Mouse (Mus musculus) liver, postnatal 0 days (tissue): ENCODE measurements at regions not wholly inside any gene's neighbourhood (a gene's known extent, or its start where the extent isn't known, plus 50 kb on each side); places are given as distances from the start of the nearest gene placed in this dataset.

Source experiments
- CTCF ChIP-seq: sonication (generic); IDR thresholded peaks from 2 replicates; pipeline ENCODE4 v1.5.1; 2016; ENCODE audit warnings: antibody characterized with exemption, low read depth
- EP300 ChIP-seq: IDR thresholded peaks from 2 replicates; pipeline ENCODE4 v1.6.1; 2016; ENCODE audit warnings: antibody characterized with exemption, low read depth, mild to moderate bottlenecking

- TF ChIP-seq CTCF (no peak), EP300 (no peak)
These were observed 79.9 kb upstream of the Klf9 start for GRCm38 (mm10) chr19:23061081-23061640.
